Mouse (Mus musculus): ENCODE measurements around the gene Nmur1.

DNA sequence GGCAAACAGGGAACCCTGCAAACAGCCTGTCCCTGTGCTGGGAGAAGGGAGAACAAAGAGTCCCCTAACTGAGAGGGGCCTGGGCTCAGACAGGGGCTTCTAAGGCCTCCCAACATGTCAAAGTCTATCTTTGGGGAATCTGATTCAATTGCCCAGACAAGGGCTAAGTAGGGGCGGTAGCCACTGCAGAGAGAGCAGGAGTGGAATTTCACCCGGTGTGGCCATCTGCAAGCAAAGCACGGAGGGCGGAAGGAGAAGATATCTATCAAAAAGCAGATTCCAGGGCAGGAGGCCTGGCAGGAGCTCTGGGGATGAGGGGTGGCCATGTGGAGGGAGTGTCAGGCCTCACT lies 38.8 kb upstream of the Nmur1 start:
- TF ChIP-seq CTCF (IDR thresholded peaks at IDR 0.05; ENCODE audit: borderline replicate concordance, extremely low read depth, insufficient read depth, insufficient read length): no peak
- no peak for TF ChIP-seq POLR2A (IDR thresholded peaks at IDR 0.05; ENCODE audit: borderline replicate concordance, extremely low read depth, insufficient read depth, insufficient read length, poor library complexity, severe bottlenecking)

Measured in brain, embryonic 14.5 days (tissue).